Mouse (Mus musculus) ES-Bruce4 (cell line): ENCODE results near the gene Cep128.

Experiments
- CTCF ChIP-seq: IDR thresholded peaks from one replicate; pipeline ENCODE4 v1.8.1; 2011; ENCODE audit warnings: low read depth, low read length
- EP300 ChIP-seq: IDR thresholded peaks from 2 replicates; pipeline ENCODE4 v1.6.1; 2011; ENCODE audit warnings: low read depth, low read length; ENCODE audit not compliant: insufficient read depth
- POLR2A ChIP-seq: IDR thresholded peaks from one replicate; pipeline ENCODE4 v1.8.1; 2011; ENCODE audit warnings: low read length; ENCODE audit not compliant: insufficient read depth

DNA sequence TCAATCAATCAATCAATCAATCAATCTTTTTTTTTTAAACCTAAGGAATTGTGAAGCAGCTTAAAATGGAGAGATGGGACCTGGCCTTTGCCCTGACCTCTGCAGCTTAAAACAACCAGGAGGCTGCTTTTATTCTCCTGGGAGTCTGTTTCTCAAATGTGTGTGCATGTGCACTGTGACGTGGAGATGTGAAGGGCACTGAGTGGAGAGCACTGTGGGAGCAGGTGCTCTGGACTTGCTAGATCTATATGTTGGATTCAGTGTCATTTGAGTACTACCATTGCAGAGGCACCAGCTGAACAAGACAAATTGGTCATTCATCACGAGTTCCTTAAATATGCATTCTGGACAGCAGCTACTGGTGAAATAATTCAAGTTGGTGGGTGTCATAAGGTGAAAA, 42.9 kb upstream of the Cep128 start:
- no peak for TF ChIP-seq CTCF
- TF ChIP-seq POLR2A: no peak
- TF ChIP-seq EP300: no peak
